Mouse (Mus musculus) intestine, embryonic 16.5 days (tissue): ENCODE measurements around the gene B4galt5. TPM values are rescaled to one million over a fixed set of nuclear protein-coding genes. Genes with fewer than 3 reads are reported as not detected.

ENCODE experiments used
- ATAC-seq: fragments of 200-750 bp; cut with Nextera tagmentation; 2 replicates; pipeline ENCODE4 v1.8.0; 2017; ENCODE audit warnings: moderate TSS enrichment, moderate library complexity
- H3K27ac ChIP-seq: fragments of 300-500 bp; sonication (generic); 2 replicates; pipeline ENCODE4 v1.5.1; 2014; ENCODE audit warnings: mild to moderate bottlenecking, low read length
- H3K27me3 ChIP-seq: fragments of 300-500 bp; sonication (generic); replicated peaks from 2 replicates; pipeline ENCODE4 v1.6.1; 2014; ENCODE audit warnings: low read length, control low read depth, mixed read lengths; ENCODE audit not compliant: control insufficient read depth, insufficient read depth
- H3K36me3 ChIP-seq: fragments of 300-500 bp; sonication (generic); 2 replicates; pipeline ENCODE4 v1.6.1; 2014; ENCODE audit warnings: low read length, control low read depth; ENCODE audit not compliant: control insufficient read depth, insufficient read depth
- H3K4me1 ChIP-seq: fragments of 300-500 bp; sonication (generic); 2 replicates; pipeline ENCODE4 v1.6.1; 2014; ENCODE audit warnings: low read length, control low read depth, mixed read lengths; ENCODE audit not compliant: control insufficient read depth, insufficient read depth
- H3K4me2 ChIP-seq: fragments of 300-500 bp; sonication (generic); 2 replicates; pipeline ENCODE4 v1.6.1; 2014; ENCODE audit warnings: low read depth, low read length, control low read depth
- H3K4me3 ChIP-seq: fragments of 300-500 bp; sonication (generic); 2 replicates; pipeline ENCODE4 v1.5.1; 2014; ENCODE audit warnings: mild to moderate bottlenecking, low read length
- H3K9ac ChIP-seq: fragments of 300-500 bp; sonication (generic); 2 replicates; pipeline ENCODE4 v1.6.1; 2014; ENCODE audit warnings: low read depth, low read length
- H3K9me3 ChIP-seq: fragments of 300-500 bp; sonication (generic); 2 replicates; pipeline ENCODE4 v1.6.1; 2016; ENCODE audit warnings: low read length, control low read depth; ENCODE audit not compliant: control insufficient read depth
- WGBS: fragments of 180-500 bp; shearing (Covaris S2); extraction: QIAGEN DNeasy Blood & Tissue Kit; methylation state at CpG from one replicate; pipeline ENCODE4 v1.1.7; 2014; 5-methylcytosine and 5-hydroxymethylcytosine counted together
- polyA plus RNA-seq: library from polyadenylated mRNA; unstranded; fragments of >200 nt; fragmentation: Nextera tagmentation; extraction: Ambion mirVana; gene quantifications from 2 replicates; pipeline ENCODE4 v1.2.1, GENCODE M21; 2015

Gene B4galt5
- polyA plus RNA-seq, 1 experiment from 2014 or later = 8.1 TPM

DNA sequence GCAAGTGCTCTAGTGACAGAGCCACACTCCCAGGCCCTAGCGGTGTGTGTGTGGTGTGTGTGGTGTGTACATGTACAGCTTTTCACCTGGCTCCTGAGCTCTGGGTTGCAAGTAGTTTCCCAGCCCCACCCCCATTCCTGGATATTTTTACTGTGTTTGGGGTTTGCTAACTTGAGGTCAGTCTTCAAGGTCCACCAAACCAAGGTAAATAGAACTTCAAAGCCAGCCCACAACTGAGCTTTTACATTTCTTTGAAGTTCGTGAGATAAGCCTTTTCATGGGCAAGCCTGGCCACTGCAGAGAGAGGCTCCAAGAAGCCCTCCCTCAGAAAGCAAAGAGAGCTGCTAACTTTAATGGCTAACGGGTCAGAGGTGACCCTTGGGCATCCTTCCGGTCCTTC is 30.0 kb upstream of the B4galt5 start:
- ATAC-seq = no peak
- Histone ChIP-seq H3K4me1 (peaks cover 9% of the 10 kb centered on the region), H3K27ac (no peak overlapping the region)

DNA sequence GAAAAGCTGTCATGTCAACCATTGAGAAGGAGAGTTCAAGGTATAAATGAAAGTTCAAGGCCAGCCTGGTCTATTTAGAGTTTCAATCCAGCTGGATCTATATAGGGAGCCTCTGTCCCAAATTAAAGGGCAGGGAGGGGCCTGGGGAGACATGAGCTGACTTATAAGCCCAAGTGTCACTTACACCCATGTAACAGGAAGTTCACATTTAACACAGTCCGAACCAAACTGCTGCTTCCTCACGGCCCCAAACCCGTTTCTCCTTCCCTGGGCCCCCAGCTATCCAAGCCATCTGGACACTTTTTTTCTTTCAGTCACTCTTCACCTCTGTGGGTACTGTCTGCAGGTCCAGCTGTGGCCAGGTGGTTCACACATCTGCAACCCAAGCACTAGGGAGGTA is 28.7 kb upstream of the B4galt5 start:
- H3K9me3 ChIP-seq = no peaks in the 10 kb centered on the region
- H3K9ac ChIP-seq = no peak overlapping the region
- peaks cover 15% of the 10 kb centered on the region for H3K4me1 ChIP-seq
- no peak overlapping the region for H3K4me2 ChIP-seq
- no peaks in the 10 kb centered on the region for H3K27me3 ChIP-seq
- H3K4me3 ChIP-seq = no peak overlapping the region
- ATAC-seq = no peak
- H3K27ac ChIP-seq = no peak overlapping the region
- no peaks in the 10 kb centered on the region for H3K36me3 ChIP-seq
- WGBS = 54% methylated on average over 3 of the region's 3 CpGs

More for the DNA sequence above, 30.0 kb upstream of the B4galt5 start:
- H3K4me2 ChIP-seq = no peak overlapping the region
- H3K4me3 ChIP-seq = no peak overlapping the region
- H3K9me3 ChIP-seq = no peaks in the 10 kb centered on the region
- H3K36me3 ChIP-seq = no peaks in the 10 kb centered on the region
- H3K9ac ChIP-seq = no peak overlapping the region
- WGBS = 42% methylated on average over 4 of the region's 4 CpGs
- no peaks in the 10 kb centered on the region for H3K27me3 ChIP-seq

DNA sequence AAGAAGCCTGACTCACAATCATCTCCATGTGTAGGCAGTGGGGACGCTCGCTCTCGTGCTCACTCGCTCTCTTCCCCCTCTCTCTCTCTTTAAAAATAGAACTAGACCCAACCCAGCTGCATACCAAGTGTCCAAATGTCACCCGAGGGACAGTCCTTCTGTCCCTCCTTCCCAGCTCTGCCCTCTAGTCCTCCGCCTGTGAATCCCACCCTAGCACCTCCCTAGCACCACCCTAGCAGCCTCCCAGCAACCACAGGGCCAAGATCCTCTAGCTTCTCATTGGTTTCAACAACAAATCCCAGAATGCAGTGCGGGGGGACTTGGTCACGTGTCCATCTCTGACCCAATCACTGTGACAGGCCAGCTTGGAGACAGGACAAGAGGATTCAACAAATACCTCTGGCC is 27.2 kb upstream of the B4galt5 start:
- H3K27ac ChIP-seq = no peak overlapping the region
- H3K4me1 ChIP-seq = peaks cover 15% of the 10 kb centered on the region
- no peak overlapping the region for H3K4me3 ChIP-seq
- ATAC-seq = no peak
- no peaks in the 10 kb centered on the region for H3K27me3 ChIP-seq
- no peaks in the 10 kb centered on the region for H3K36me3 ChIP-seq
- no peaks in the 10 kb centered on the region for H3K9me3 ChIP-seq
- 77% methylated on average over 8 of the region's 8 CpGs for WGBS
- H3K4me2 ChIP-seq = no peak overlapping the region
- H3K9ac ChIP-seq = no peak overlapping the region

DNA sequence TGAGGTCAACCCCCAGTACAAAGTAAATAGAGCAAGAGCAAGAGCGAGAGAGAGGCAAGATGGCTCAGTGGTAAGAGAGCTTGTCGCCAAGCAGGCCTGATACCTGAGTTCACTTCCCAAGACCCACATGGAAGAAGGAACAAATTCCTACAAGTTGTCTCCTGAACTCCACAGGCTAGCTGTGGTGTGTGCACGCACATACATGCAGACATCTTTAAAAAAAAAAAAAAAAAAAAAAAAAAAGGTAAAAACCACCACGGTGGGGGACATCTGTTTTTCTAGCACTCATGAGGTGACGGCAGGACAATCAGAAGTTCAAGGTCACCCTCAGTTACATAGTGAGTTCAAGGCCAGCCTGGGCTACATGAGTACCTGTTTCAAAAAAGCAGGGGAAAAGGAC is 26.7 kb upstream of the B4galt5 start:
- 85% methylated on average over 5 of the region's 5 CpGs for WGBS
- Histone ChIP-seq H3K36me3 (no peaks in the 10 kb centered on the region), H3K4me3 (no peak overlapping the region), H3K27me3 (no peaks in the 10 kb centered on the region), H3K9me3 (no peaks in the 10 kb centered on the region), H3K9ac (no peak overlapping the region), H3K27ac (no peak overlapping the region), H3K4me1 (peaks cover 13% of the 10 kb centered on the region), H3K4me2 (no peak overlapping the region)
- ATAC-seq = no peak

DNA sequence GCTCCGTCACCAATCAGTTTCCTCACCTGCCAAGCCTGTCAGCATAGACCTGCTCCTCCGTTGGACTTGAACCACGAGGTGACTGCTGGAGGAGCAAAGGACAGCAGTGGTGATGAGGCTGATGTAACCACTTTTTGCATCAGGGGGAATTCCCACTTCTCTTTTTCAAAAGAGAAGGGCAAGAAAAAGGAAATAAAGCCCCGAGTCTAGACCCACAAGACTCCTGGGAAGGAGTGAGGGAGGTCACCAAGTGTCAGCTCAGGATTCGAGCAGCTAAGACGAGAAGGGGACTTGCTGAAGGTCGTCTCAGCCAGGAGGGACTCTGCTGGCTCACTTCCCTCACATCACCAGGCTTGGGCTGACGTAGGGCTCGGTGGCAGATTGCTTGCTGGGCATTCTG is 26.2 kb upstream of the B4galt5 start:
- peaks cover 8% of the 10 kb centered on the region; the same call in 1 of the 2 replicates for H3K4me1 ChIP-seq
- WGBS = 73% methylated on average over 9 of the region's 9 CpGs
- H3K36me3 ChIP-seq = no peaks in the 10 kb centered on the region
- H3K27me3 ChIP-seq = no peaks in the 10 kb centered on the region
- H3K9ac ChIP-seq = no peak overlapping the region
- no peak for ATAC-seq
- no peaks in the 10 kb centered on the region for H3K9me3 ChIP-seq
- H3K4me3 ChIP-seq = no peak overlapping the region
- H3K27ac ChIP-seq = no peak overlapping the region
- H3K4me2 ChIP-seq = no peak overlapping the region

DNA sequence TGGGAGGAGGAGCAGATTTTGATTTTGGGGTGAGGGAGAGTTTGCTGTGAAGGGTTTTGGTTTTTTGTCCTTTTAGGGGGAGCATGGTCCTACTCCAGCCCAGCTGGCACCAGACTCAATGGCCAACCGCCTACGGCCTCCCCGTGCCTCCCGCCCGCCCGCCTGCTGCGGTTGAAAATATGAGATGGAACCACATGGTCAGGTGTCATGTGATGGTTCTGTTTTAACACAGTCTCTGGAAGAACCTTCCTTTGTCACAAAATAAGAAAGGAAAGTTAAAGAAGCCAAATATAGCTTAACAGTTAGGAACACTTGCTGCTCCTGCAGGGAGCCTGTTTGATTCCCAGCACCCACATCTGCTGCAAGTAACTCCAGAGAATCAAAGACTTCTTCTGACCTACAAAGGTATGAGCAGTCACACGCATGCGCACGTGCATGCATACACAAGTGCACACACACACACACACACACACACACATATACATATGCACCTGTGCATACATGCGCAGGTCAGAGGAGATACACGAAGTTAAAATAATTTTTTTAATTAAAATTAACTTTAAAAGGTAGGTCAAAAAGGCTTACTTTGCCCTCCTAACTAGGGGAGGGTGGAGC is 25.3 kb upstream of the B4galt5 start:
- Histone ChIP-seq H3K27me3 (no peaks in the 10 kb centered on the region), H3K36me3 (no peaks in the 10 kb centered on the region), H3K4me2 (no peak overlapping the region), H3K4me1 (peaks cover 8% of the 10 kb centered on the region; the same call in 1 of the 2 replicates), H3K27ac (no peak overlapping the region), H3K9me3 (no peaks in the 10 kb centered on the region), H3K4me3 (no peak overlapping the region), H3K9ac (no peak overlapping the region)
- 91% methylated on average over 12 of the region's 12 CpGs for WGBS
- ATAC-seq = peak; percentile 2; the same call in 1 of the 2 replicates

DNA sequence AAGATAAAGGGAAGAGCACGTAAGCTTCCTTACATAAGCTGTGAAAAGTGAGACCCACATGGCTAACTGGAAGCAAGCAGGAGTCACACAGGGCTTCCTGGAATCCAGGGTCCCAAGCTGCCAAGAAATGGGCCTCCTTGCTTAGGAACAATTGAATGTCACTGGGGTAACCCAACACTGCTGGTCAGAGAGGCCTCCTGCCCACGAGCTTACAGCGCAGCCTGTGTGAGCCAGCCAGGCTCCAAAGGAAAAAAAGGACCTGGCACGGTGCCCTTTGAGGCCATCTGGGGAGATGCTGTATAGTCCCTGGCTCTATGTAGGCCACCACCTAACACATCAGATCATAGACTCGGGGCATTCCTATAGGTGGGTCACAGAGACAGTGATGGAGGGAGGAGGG is 24.3 kb upstream of the B4galt5 start:
- WGBS = 71% methylated on average over 5 of the region's 5 CpGs
- ATAC-seq = no peak
- no peak overlapping the region for H3K4me3 ChIP-seq

DNA sequence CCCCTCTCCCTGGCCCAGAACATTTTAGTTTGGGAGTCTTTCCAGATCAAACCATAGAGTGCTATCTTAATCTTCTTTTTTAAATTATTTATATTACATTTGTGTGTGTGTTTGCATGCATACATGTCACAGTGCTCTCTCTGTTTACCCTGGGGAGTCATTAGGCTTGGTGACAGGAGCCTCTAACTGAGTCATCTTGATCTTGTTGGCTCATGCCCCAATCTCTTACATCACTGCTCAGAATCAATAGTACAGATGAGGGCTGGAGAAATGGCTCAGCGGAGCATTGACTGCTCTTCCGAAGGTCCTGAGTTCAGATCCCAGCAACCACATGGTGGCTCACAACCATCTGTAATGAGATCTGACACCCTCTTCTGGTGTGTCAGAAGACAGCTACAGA is 22.5 kb upstream of the B4galt5 start:
- H3K4me1 ChIP-seq = 0 out of 2 replicates have a peak, but pooled peaks cover 8% of the 10 kb centered on the region
- H3K27ac ChIP-seq = no peak overlapping the region
- WGBS = 81% methylated on average over 2 of the region's 2 CpGs
- no peak overlapping the region for H3K4me3 ChIP-seq
- no peak for ATAC-seq
- no peaks in the 10 kb centered on the region for H3K9me3 ChIP-seq
- no peak overlapping the region for H3K4me2 ChIP-seq
- H3K27me3 ChIP-seq = no peaks in the 10 kb centered on the region
- no peak overlapping the region for H3K9ac ChIP-seq
- no peaks in the 10 kb centered on the region for H3K36me3 ChIP-seq

More for the DNA sequence above, 24.3 kb upstream of the B4galt5 start:
- Histone ChIP-seq H3K4me2 (no peak overlapping the region), H3K9me3 (no peaks in the 10 kb centered on the region), H3K9ac (no peak overlapping the region), H3K4me1 (0 out of 2 replicates have a peak, but pooled peaks cover 8% of the 10 kb centered on the region), H3K27me3 (no peaks in the 10 kb centered on the region), H3K36me3 (no peaks in the 10 kb centered on the region), H3K27ac (no peak overlapping the region)

DNA sequence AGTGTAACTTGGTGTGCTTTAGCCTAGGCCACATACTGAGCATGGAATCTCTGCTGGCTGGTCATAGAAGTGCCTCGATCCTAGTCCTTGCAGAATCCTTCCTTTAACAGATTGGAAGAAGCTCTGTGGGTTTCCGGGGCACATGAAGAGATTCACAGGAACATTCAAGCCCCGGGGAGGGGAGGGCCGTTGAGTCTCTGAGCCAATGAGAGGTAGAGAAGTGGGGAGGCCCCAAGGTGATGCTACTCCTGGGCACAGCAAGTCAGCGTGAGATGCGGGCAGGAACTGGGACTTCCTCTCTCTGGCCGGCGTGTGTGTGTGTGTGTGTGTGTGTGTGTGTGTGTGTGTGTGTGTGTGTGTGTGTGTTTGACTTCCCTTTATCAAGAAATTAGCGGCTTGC is 19.3 kb upstream of the B4galt5 start:
- no peak overlapping the region for H3K9ac ChIP-seq
- H3K27me3 ChIP-seq = no peaks in the 10 kb centered on the region
- no peak for ATAC-seq
- 66% methylated on average over 9 of the region's 9 CpGs for WGBS
- H3K9me3 ChIP-seq = no peaks in the 10 kb centered on the region
- no peak overlapping the region for H3K4me2 ChIP-seq
- no peaks in the 10 kb centered on the region for H3K36me3 ChIP-seq
- 0 out of 2 replicates have a peak, but pooled peaks cover 4% of the 10 kb centered on the region for H3K4me1 ChIP-seq
- no peak overlapping the region for H3K4me3 ChIP-seq
- H3K27ac ChIP-seq = no peak overlapping the region

DNA sequence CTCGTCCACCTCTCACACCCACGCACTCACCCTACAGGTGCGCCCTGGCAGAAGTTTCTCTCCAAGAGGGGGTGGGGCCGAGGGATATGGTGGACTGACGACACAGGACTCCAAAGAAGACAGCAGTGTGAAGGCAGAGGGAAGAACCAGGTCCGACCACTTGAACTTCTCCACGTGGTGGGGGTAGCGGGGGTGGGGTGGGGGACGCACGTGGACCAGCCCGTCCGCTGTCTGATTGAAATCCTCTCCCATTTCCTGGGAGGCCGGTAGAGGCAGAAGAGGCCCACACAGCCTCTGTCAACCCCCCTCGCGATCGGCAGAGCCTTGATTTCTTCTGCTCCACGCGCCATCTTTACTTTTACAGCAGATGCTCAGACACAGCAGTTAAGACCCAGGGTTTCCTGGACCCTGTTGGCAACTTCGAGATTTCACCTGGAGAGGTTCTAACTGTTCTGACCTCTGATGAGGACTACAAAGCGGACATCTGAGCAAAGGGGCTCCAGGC is 18.8 kb upstream of the B4galt5 start:
- Histone ChIP-seq H3K9me3 (no peaks in the 10 kb centered on the region), H3K9ac (no peak overlapping the region), H3K27ac (no peak overlapping the region), H3K4me1 (no peaks in the 10 kb centered on the region), H3K4me3 (no peak overlapping the region), H3K36me3 (no peaks in the 10 kb centered on the region), H3K4me2 (no peak overlapping the region), H3K27me3 (no peaks in the 10 kb centered on the region)
- 52% methylated on average over 20 of the region's 20 CpGs for WGBS
- 0 out of 2 replicates have a peak, but pooled peaks have one; percentile 52 for ATAC-seq
